Mouse (Mus musculus) adrenal gland, adult 18-20 months (tissue): ENCODE measurements around the gene Dpp6. TPM values are rescaled to one million over a fixed set of nuclear protein-coding genes. Genes with fewer than 3 reads are reported as not detected.

Source experiments
- DNase-seq, 2 experiments: peaks; one replicate each; pipeline ENCODE4 v3.0.0; 2021 to 2022; ENCODE audit warnings: low spot score in 2 of 2
- total RNA-seq, 2 experiments: library from RNA; stranded (reverse); gene quantifications; 1 replicate in 1 of 2; 2 replicates in 1 of 2; pipeline ENCODE4 v1.2.3; 2021

Gene Dpp6
- total RNA-seq, 2 experiments from 2014 or later, result 8.7 to 9.4 TPM

DNA sequence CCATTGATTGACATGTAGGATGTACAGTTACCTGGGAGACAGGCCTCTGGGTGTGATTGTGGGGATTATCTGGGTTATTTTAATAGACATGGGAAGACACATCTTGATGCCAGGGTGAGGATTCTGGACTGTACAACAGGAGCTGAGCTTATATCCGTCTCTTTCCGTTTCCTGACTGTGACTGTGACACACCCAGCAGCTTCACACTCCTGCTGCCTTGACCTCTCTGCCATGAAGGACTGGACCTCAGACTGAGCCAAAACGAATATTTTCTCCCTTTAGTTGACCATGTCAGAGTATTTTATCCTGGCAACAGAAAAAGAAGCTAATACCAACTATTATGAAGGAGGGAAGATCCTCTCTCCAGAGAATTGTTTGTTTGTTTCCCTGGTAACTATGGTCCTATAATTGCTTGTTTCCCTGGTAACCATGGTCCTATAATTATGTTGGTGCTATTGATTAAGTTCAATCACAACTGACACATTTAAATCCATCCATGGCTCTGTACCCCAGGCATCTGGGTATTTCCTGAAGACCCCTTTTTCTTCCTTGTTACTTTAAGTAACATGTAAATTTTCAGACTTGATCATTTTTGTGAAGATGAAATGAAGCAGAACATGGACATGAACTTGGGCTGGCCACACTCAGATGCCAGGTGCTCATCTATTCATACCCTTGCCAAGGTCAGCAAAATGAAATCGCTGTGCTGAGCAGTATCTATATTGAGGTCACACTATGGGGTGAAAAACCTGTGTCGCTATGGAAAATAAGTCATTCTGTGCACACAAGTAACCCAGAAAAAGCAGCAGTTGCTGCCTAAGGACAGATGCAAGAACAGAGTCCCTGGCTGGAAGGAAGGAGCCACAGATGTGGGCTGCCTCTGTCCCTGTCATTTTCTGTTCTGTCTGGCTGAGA lies 531.4 kb downstream of the Dpp6 start:
- DNase-seq, result peak in 1 of 2 experiments; percentile 9

DNA sequence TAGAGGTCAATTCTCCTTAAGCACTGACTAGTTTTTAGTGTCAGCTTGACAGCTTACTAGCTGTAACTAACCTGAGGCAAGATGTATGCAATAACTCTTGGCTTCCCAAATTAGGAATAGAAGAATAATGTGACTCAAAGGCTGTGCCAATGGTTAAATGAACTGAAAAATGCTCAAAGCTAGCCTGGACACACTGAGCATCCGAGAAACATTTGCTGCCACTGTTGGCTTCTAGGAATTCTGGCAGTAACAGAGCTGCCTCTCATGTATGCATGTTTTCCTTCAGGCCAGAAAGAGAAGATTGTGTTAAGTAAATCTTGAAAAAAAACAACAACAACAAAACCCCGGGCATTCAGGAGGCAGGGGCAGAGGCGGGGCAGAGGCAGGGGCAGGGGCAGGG lies 540.6 kb downstream of the Dpp6 start:
- DNase-seq, result no peak

DNA sequence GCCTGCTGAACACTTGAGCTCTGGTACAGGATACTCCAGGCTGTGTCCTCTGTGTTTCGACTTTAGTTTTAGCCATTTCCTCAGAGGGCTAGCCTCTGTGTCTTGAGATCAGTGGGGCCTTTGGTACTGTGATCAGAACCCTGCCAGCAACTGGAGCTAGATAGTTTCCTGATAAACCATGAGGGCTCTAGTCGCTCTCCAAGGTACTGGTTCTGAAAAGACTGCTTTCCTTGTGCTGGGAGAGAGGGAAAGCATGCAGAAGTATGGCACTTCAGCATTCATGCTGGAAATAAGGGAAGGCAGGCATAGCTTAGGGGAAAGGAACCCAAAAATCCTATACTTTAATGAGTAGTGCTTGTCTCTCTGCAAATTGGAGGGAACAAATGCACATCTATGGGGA lies 548.9 kb downstream of the Dpp6 start:
- no peak for DNase-seq

DNA sequence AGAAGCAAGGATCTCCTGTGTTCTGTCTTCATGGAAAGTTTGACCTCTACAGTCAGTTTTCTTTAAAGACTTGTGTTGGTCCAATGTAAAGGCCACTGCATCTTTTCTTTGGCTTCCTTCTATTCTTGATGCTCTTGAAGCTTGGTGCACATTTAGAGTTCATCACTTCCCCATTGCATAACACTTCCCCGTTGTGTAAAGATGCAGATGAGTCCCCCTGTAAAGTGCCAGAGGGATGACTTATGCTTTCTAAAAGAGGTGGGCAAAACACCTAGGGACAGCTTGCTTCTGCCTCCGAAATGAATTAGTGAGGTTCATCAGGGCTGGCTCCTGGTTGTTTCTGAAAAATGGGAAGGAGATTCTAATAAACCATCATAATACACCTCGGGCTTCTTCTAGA lies 553.8 kb downstream of the Dpp6 start:
- DNase-seq, result no peak

DNA sequence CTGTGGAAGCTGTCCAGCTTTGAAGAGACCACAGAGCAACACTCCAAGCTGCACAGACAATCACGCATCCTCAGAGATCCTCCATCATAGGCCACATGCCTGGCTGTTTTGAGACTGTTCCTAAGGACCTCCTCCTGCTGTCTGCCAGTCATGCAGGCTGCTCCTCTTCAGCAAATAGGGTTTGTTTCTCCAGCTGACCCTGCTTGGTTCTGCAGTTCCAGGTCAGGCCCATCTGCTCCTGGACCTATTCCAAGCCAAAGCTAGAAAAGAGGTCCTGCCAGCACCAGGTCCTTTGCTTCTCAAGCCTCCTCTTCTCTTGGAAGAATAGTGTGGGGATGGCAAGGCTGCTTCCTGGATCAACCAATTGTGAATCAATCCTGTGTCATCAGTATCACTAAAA lies 556.9 kb downstream of the Dpp6 start:
- no peak for DNase-seq

DNA sequence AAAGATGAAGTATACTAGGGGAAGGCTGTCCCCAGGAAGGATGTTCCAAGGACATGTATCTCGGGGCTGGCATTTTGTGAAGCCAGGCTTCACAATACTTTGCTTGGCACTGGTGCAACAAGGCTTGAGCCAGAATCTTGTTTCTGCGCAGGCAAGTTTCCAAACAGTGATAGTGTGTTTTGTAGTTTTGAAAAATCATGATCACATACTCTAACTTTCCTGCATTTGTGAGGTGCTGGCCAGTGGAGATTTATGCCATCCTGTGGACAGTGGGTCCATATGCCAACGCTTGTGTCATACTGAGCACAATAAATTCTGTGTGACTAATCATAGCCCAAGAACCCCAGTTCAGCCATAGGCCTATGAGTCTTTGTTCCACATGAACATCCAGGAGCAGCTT lies 558.8 kb downstream of the Dpp6 start:
- peak in 1 of 2 experiments; percentile 2 for DNase-seq

DNA sequence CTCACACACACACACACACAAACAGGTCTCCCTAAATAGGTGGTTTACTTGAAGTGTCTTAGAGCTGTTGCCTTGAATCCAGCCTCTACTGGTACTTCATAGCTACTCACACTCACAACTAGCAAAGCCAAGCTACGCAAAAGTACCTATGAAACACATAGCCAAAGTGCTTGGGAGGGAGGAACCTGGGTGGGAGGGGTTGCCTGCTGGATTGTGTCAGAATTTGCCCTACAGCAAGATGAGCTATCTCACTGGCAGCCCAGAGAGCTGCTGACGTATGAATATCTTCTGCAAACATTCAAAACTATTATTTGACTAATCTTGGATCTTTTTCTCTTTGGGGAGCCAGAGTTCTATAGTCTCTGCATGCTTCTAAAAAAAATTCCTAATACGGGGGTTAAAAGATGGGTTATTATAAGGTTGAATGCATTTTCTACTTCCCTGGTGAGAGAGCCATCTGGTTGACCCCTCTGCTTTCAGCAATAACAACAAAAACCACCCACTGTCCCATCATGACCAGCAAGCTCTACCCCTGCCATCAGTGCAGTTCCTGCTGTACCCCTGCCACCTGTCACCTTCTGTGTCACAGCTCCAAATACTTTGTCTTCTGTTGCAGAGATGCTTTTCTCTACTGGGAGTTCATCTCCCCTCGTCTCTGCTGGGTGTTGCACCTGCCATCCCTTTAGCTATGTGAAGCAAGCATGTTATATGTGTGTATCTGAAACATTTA lies 563.8 kb downstream of the Dpp6 start:
- DNase-seq, result no peak

DNA sequence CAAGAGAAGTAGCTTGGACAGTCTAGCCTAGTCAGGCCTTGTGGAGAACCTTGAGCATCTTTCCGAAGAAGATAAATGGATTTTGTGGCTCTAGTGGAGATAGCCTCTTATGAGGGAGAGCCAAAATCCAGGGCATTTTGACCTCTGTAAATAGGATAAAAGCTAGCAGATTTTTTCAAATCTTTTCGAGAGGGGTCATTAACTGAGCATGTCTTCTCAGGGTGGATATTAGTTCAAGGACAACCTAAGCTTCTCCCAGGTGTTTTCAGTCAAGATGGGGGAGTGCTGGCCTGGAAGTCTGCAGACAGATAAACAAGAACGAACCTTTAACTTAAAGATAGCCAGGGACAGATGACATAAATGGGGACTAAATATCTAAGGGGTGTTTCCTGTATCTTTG lies 581.4 kb downstream of the Dpp6 start:
- DNase-seq, result no peak

DNA sequence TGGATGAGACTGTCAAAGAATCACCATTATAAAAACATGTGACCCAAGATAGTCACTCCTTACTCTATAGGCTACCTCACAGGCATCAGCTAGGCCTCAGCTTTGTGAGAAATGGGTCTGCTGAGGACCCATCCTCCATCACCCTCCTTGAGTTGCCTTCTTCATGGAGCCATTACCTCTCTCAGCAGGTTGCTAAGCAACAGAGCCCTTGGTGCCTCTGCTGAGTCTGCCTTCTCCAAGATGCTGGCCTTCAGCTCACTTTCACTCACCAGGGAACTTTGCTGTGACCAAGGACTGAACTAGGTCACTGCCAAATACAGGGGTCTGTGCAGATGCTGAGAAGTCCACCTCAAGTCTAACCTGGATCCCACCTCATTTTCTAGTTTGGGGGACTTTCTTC lies 582.1 kb downstream of the Dpp6 start:
- DNase-seq, result no peak

DNA sequence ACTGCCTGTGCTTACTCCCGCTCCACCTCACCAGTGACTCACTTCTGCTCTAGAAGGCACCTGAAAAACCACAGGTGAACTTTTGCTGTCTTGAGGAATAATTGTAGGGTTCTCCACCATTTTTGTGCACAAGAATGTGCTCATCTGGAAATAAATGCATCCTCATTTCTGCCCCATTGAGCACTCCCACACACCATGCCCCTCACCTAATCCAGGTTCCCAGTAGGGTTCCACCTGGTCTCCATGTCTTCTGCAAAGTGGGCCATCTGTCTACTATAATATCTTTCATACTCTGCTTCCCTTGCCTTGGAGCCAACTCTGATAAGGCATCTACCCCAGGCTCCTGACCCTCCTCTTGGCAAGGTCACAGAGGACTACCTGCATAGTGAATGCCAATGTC lies 585.6 kb downstream of the Dpp6 start:
- DNase-seq, result no peak

DNA sequence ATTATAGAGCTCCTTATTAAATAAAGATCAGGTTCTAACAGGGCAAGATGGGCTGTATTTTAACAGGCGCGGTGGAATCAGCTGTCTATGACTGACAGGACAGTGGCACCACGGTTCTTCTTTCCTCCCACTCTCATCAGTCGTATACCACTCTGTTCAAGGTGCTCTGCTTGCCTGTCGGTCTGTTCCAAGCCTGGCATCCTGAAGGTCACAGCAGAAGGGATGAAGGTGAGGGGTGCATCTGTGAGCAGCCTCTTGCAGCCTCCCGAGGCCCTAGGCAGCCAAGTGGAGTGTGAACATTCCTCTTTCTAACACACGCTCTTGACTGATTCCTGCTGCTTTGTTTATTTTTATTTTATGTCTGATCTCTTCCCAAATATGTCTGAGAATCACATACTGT lies 591.9 kb downstream of the Dpp6 start:
- no peak for DNase-seq

DNA sequence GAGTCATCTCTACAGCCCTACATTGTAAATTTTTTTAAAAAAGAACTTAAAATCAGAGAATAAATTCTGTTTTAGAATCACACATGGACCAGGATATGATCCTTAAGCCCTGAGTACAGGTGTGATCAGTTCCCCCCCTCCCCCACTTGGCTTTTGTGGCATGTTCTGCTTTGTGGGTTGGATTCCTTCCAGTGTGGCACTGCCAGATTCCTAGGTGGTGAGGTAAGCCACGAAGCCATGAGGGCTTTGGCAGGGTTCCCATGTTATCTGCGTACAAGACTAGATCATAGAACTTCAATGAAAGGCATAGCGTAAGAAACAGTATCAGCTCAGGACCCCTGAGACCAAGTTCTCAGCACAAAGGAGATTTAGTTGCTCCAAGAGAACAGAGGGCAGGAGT lies 596.0 kb downstream of the Dpp6 start:
- DNase-seq, result peak; percentile 35 to 64

DNA sequence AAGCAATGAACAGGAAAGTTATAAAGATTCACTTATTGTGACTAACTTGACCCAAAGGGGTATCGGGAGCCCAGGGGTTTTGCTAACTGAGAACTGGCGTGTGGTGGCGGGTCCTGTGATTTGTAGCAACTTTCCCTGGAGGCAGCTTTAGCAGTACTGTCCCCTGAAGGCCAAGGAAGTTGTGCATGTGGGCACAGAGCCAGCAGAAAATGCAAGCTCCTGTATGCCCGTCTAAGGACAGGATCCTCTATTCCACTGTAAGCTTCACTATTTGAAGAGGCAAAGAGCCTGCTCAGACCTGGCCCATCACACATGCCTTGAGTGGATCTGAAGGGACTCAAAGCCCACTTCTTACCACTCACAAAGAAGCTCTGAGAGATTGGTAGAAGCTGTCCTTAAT lies 598.5 kb downstream of the Dpp6 start:
- DNase-seq, result no peak

DNA sequence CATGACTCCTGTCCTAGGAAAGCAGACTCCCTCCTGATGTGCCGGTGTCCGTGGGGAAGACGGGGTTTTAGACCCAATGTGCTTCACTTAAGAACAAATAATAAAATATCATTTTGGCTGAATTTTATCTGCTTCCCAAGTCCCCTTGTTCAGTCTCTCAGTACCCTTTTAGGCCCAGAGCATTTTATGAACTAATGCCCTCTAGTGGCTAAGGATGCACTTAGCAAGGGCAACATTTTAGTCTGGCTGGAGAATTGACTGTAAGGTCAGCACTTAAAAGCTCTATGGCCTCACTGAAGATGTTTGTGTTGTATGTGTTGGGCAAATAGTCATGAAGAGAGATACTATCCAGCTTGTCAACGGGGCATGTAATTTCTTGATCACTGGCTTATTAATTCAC lies 599.6 kb downstream of the Dpp6 start:
- DNase-seq, result no peak

DNA sequence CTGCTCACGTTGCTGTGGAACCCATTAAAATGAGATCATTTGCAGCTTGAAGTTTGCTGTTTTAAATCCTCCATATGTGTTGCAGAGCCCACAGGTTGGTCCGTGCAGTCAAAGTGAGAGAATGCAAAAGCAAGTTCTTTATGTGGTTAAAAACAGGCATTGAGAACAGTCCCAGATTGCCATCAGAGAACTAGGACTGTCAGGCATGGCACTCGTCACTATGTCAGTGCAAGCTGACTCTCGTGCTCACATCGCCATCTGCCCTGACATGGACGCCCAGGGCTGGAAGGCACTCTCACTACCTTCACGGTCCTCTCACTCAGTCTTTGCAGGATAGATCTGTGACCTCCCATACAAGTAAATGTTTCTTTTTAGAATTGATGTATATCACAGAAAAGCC lies 600.4 kb downstream of the Dpp6 start:
- no peak for DNase-seq

DNA sequence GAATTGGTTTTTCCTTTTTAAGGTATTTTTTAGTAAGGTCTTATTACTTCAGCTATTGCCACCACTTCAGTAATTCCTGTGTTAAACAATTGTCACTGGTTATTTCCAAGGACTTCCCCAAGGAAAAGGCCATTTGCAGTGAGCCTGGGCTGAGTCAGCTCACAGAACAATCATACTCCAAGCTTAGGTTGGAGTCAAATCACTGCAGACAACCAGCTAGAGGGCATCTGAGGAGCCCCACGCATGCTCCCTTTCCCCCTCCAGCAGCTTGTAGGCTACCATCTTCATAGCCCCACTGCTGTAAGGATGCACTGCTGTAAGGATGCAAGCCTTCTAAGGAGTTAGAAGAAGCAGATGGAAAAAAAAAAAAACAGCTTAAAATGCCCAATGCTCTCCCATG lies 601.9 kb downstream of the Dpp6 start:
- DNase-seq, result peak in 1 of 2 experiments; percentile 22

DNA sequence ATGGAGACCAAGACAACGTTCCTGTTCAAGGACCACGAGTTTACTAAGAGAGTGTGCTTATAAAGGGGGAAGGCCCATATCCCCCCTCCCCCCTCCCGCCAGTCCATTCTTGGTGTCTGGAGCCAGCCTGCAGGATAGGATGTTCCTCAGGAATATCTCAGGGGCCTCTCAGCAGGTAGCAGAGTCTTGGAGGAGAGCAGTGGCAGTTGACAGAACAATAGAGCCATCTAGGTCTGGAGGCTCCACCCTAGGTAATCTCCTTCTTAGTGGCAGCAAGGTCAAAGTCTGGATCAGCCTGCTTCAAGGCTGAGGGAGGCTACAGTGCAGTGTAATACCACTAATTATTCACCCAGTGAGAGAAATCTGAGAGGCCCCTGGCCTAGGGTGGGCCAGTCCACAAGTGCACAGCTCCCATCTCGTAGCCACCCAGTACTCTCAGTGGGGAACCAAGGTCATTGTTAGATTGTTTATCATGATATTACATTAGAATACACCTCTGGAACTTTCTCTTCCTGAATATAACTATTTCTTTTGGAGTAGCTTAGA lies 604.2 kb downstream of the Dpp6 start:
- DNase-seq, result no peak

DNA sequence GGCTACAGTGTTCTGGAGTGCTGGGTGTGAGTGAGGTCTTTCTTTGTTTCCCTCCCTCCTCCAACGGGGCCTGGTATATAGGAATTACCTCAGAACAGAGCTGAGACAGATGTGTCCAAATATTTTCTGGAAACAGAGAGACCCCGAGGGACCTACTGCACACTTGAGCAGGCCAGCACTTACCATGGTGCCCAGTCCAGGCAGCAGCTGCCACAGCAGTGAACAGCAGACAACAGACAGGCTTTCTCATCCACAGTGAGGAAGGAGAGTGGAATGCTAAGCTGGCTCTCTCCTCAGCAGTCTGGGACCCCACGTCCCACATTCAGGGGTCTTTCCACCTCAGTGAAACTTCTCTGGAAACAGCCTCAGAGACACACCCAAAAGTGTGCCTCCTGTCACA lies 606.8 kb downstream of the Dpp6 start:
- DNase-seq, result no peak

DNA sequence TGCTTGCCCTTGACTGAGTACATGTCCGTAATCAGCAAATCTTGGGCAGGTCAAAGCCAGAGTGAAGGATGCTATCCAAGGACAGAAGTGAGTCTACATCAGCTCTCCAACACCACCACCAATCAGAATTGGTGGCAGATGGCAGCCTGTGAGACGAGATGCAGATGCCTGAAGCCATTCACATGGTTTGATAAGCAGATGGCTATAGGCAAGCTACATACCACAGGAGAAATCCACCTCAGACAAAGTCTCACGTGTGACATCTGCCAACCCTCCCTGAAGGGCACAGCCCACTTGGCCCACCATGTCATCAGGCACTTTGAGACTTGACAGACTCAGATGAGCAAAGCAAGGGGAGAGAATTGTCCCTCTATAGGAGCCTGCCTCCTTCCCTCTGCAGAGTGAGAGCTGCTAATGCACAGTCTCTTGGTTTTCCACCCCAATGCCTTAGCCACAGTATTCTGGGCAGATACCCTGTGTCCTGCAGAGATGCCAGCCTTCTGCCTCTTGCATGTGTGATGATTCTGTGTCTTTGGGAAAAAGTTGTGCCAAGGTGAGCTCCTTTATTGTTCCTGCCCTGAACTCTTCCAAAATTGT lies 607.6 kb downstream of the Dpp6 start:
- DNase-seq, result no peak

DNA sequence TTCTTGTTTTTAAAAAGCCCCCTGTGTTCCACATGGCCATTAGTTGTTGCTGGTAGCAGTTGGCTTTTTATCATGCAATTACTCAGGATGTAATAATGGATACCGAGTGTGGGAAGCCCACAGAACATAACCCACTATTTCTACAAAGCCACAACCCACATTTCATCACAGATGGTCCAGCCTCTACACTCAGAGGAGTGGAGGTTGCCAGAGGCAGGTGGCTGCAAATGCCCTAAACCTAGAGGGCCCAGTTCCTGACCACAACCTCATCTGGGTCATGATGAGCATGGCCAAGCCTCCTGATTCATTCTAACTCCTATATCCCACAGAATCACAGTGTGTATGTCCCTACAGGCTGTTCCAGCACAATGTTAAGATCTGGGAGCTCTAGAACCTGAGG lies 609.2 kb downstream of the Dpp6 start:
- no peak for DNase-seq

DNA sequence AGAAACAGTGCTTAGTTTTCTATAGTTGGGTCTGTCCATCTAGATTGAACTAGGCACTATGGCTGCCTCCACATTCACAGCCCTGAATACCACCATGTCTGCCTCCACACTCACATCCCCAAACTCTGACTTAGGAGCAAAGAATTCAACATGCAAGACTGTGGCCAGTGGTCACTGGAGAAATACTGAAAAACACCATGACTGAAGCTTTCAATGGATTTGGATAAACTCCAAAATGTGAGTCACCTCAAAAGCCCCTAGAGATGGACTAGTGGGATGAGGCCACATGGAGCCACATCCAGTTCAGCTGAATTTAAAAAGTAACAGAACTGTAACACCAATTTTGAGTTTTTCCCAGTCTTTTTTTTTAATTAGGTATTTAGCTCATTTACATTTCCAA lies 616.6 kb downstream of the Dpp6 start:
- DNase-seq, result no peak
